8 mouse cellular contexts compared by ENCODE assay signal in genomic region chrX:95443390-95443789, GRCm38 (mm10). TPM values are rescaled to one million over a fixed set of nuclear protein-coding genes. Genes with fewer than 3 reads are reported as not detected.
DNase-seq lines count a peak whose midpoint lies in the region; ATAC-seq and TF ChIP-seq lines count a peak whose summit lies in the region.

No protein-coding gene starts in this region.

- no peak for TF ChIP-seq POLR2A in CH12.LX (IDR thresholded peaks at IDR 0.05; ENCODE audit: low read depth, low read length)
- TF ChIP-seq POLR2A in embryonic fibroblast, embryonic 13.5 days (IDR thresholded peaks at IDR 0.05; ENCODE audit: low read depth, low read length) = no peak

- no peaks in the 10 kb centered on the region for H3K9me3 ChIP-seq in CH12.LX (replicated peaks; ENCODE audit: low read length)
- no peaks in the 10 kb centered on the region for H3K9me3 ChIP-seq in hindbrain, postnatal 0 days (ENCODE audit: low read length)
- no peaks in the 10 kb centered on the region for H3K9me3 ChIP-seq in neural tube, embryonic 11.5 days (ENCODE audit: control insufficient read depth, low read length)

- H3K79me2 ChIP-seq in CH12.LX (replicated peaks; ENCODE audit: control insufficient read depth, extremely low read depth, insufficient read depth, poor library complexity, severe bottlenecking) = no peaks in the 10 kb centered on the region

- ATAC-seq in hindbrain, postnatal 0 days = no peak
- ATAC-seq in neural tube, embryonic 11.5 days (ENCODE audit: insufficient read depth, low FRiP score, low TSS enrichment) = 0 out of 2 replicates have a peak, but pooled peaks have one; percentile 2

- H3K4me2 ChIP-seq in CH12.LX (ENCODE audit: insufficient read depth, low read depth, poor library complexity, severe bottlenecking) = peak overlapping the region; percentile 45; the same call in 1 of the 2 replicates
- H3K4me2 ChIP-seq in hindbrain, postnatal 0 days (ENCODE audit: low read depth, low read length) = peak overlapping the region; percentile 63
- H3K4me2 ChIP-seq in neural tube, embryonic 11.5 days (ENCODE audit: low read depth) = peak overlapping the region; percentile 48

- TF ChIP-seq RAD21 in CH12.LX (IDR thresholded peaks at IDR 0.05; ENCODE audit: low read depth, low read length) = no peak

- peak overlapping the region in 2 of 3 experiments; percentile 67 to 91 for H3K4me3 ChIP-seq in CH12.LX (replicated peaks in 1 of 3; ENCODE audit: low read depth in 2 of 3, low read length in 2 of 3, poor library complexity in 1 of 3)
- peak overlapping the region; percentile 81 for H3K4me3 ChIP-seq in embryonic fibroblast, embryonic 13.5 days (ENCODE audit: insufficient read depth, low read length)
- H3K4me3 ChIP-seq in hindbrain, postnatal 0 days (ENCODE audit: low read length) = peak overlapping the region; percentile 52
- H3K4me3 ChIP-seq in neural tube, embryonic 11.5 days (ENCODE audit: low read depth, low read length) = peak overlapping the region; percentile 54

- DNase-seq in cerebellum, adult 11-12 months = peak; percentile 27
- no peak for DNase-seq in cerebellum, postnatal 4 days (ENCODE audit: low spot score in 2 of 2)
- DNase-seq in CH12.LX (ENCODE audit: extremely low read depth) = no peak
- DNase-seq in hindbrain, postnatal 0 days (ENCODE audit: low spot score) = peak; percentile 17
- DNase-seq in neural tube, embryonic 11.5 days (ENCODE audit: low spot score) = peak; percentile 26
- no peak for DNase-seq in gastrocnemius, postnatal 10 days
- no peak for DNase-seq in frontal cortex, postnatal 36 days (ENCODE audit: low spot score in 2 of 2)

- peaks cover 0 to 2% of the 10 kb centered on the region in 2 experiments for H3K36me3 ChIP-seq in CH12.LX (replicated peaks in 1 of 2; ENCODE audit: control insufficient read depth in 1 of 2, insufficient read depth in 1 of 2, low read length in 1 of 2)
- no peaks in the 10 kb centered on the region for H3K36me3 ChIP-seq in hindbrain, postnatal 0 days (ENCODE audit: insufficient read depth, low read length)
- H3K36me3 ChIP-seq in neural tube, embryonic 11.5 days (ENCODE audit: control insufficient read depth, insufficient read depth, low read length) = no peaks in the 10 kb centered on the region

- in situ Hi-C loops in CH12.LX (cut with MboI; ENCODE audit: low pct_ligation_motif_present, low pct_unique_long_range_greater_than_20kb, low sequenced_read_pairs) = no loop called here

- H3K27me3 ChIP-seq in CH12.LX (replicated peaks) = no peaks in the 10 kb centered on the region
- H3K27me3 ChIP-seq in hindbrain, postnatal 0 days (ENCODE audit: insufficient read depth, low read length) = no peaks in the 10 kb centered on the region
- no peaks in the 10 kb centered on the region for H3K27me3 ChIP-seq in neural tube, embryonic 11.5 days (ENCODE audit: control insufficient read depth, insufficient read depth, low read length)

- TF ChIP-seq CTCF in CH12.LX (conservative IDR thresholded peaks at IDR 0.05 in 1 of 2, IDR thresholded peaks at IDR 0.05 in 1 of 2; ENCODE audit: low read depth in 2 of 2, low read length in 2 of 2) = no peak
- TF ChIP-seq CTCF in embryonic fibroblast, embryonic 13.5 days (IDR thresholded peaks at IDR 0.05; ENCODE audit: borderline replicate concordance, insufficient read depth, low read length) = no peak
- TF ChIP-seq CTCF in hindbrain, postnatal 0 days (IDR thresholded peaks at IDR 0.05; ENCODE audit: low read depth) = no peak

- WGBS in hindbrain, postnatal 0 days = 35% methylated on average over 12 of the region's 12 CpGs
- 30% methylated on average over 12 of the region's 12 CpGs for WGBS in neural tube, embryonic 11.5 days

- H3K4me1 ChIP-seq in CH12.LX (ENCODE audit: control insufficient read depth in 1 of 2, insufficient read depth in 2 of 2) = peaks cover 4% of the 10 kb centered on the region in 2 experiments
- H3K4me1 ChIP-seq in embryonic fibroblast, embryonic 13.5 days (ENCODE audit: control insufficient read depth, insufficient read depth, low read length) = 0 out of 2 replicates have a peak, but pooled peaks cover 2% of the 10 kb centered on the region
- peaks cover 3% of the 10 kb centered on the region; the same call in 1 of the 2 replicates for H3K4me1 ChIP-seq in hindbrain, postnatal 0 days (ENCODE audit: insufficient read depth, low read length)
- H3K4me1 ChIP-seq in neural tube, embryonic 11.5 days (ENCODE audit: control insufficient read depth, insufficient read depth, low read length) = no peaks in the 10 kb centered on the region

- no peak overlapping the region for H3K27ac ChIP-seq in CH12.LX (ENCODE audit: insufficient read depth, low read depth)
- H3K27ac ChIP-seq in embryonic fibroblast, embryonic 13.5 days (ENCODE audit: insufficient read depth, low read length) = peak overlapping the region; percentile 77
- H3K27ac ChIP-seq in hindbrain, postnatal 0 days = peak overlapping the region; percentile 79; the same call in 1 of the 2 replicates
- no peak overlapping the region for H3K27ac ChIP-seq in neural tube, embryonic 11.5 days (ENCODE audit: low read depth, low read length)

- dilution Hi-C loops in CH12.LX (cut with MboI; ENCODE audit: extremely low pct_ligation_motif_present, extremely low pct_unique_long_range_greater_than_20kb, low sequenced_read_pairs) = no loop called here

- peak overlapping the region; percentile 49 for H3K9ac ChIP-seq in CH12.LX (ENCODE audit: insufficient read depth, low read depth)
- H3K9ac ChIP-seq in hindbrain, postnatal 0 days (replicated peaks; ENCODE audit: low read length) = peak overlapping the region; percentile 53
- H3K9ac ChIP-seq in neural tube, embryonic 11.5 days (ENCODE audit: low read length) = peak overlapping the region; percentile 61

- TF ChIP-seq EP300 in CH12.LX (IDR thresholded peaks at IDR 0.05; ENCODE audit: low read length) = no peak

TF ChIP-seq in CH12.LX, 34 proteins besides CTCF, POLR2A, EP300 and RAD21:
- TF ChIP-seq MEF2A (IDR thresholded peaks at IDR 0.05; ENCODE audit: borderline replicate concordance, low read depth, low read length) (no peak), NELFE (IDR thresholded peaks at IDR 0.05; ENCODE audit: low read depth, low read length) (no peak), POLR2AphosphoS2 (IDR thresholded peaks at IDR 0.05; ENCODE audit: low read depth, low read length) (no peak), JUND (conservative IDR thresholded peaks at IDR 0.05; ENCODE audit: low read depth, low read length) (no peak), NRF1 (IDR thresholded peaks at IDR 0.05; ENCODE audit: low read depth, low read length) (no peak), CHD1 (IDR thresholded peaks at IDR 0.05; ENCODE audit: low read depth, low read length) (no peak), BHLHE40 (IDR thresholded peaks at IDR 0.05; ENCODE audit: low read depth, low read length) (no peak), JUN (IDR thresholded peaks at IDR 0.05; ENCODE audit: insufficient read depth, low read depth, low read length) (no peak), IRF4 (IDR thresholded peaks at IDR 0.05; ENCODE audit: low read depth, low read length) (no peak), TCF12 (IDR thresholded peaks at IDR 0.05; ENCODE audit: low read depth, low read length) (no peak), MAX (IDR thresholded peaks at IDR 0.05; ENCODE audit: low read length) (no peak), CHD2 (IDR thresholded peaks at IDR 0.05; ENCODE audit: low read length) (no peak), MAFK (IDR thresholded peaks at IDR 0.05; ENCODE audit: insufficient replicate concordance, low read length) (no peak), SMC3 (IDR thresholded peaks at IDR 0.05; ENCODE audit: low read depth, low read length) (no peak), E2F4 (IDR thresholded peaks at IDR 0.05; ENCODE audit: insufficient replicate concordance, low read depth, low read length) (no peak), MXI1 (IDR thresholded peaks at IDR 0.05; ENCODE audit: low read depth, low read length) (no peak), USF2 (conservative IDR thresholded peaks at IDR 0.05; ENCODE audit: low read depth, low read length) (no peak), KAT2A (IDR thresholded peaks at IDR 0.05; ENCODE audit: insufficient replicate concordance, low read length) (no peak)

RNA-seq across cellular contexts. Expression of gene Amer1, which starts 1.3 kb away (rescaled TPM):
- total RNA-seq in CH12.LX (2012; rRNA removed) = 1.8 and 2.1 TPM in 2 replicates
- total RNA-seq in CH12.LX (2014; rRNA removed) = 1.2 and 1.7 TPM in 2 replicates
- polyA plus RNA-seq in CH12.LX (2012; ENCODE audit: insufficient read length, low read depth) = 2.1 and 2.5 TPM in 2 replicates
- 7.8 and 12.7 TPM in 2 replicates for polyA plus RNA-seq in embryonic fibroblast, embryonic 13.5 days (2011; ENCODE audit: insufficient read length, low read depth, missing spikeins)
- 18.3 and 19.0 TPM in 2 replicates for total RNA-seq in hindbrain, postnatal 0 days (2014; rRNA removed)
- polyA plus RNA-seq in hindbrain, postnatal 0 days (2015; fragmentation: Nextera tagmentation; extraction: Ambion mirVana) = 12.5 and 13.0 TPM in 2 replicates
- 9.4 and 10.0 TPM in 2 replicates for polyA plus RNA-seq in neural tube, embryonic 11.5 days (2014; fragmentation: Nextera tagmentation; extraction: Ambion mirVana)
- total RNA-seq in gastrocnemius, postnatal 10 days (2021) = 10 to 100 TPM in 1 of 2 experiments, 1 to 10 TPM in 1; 9.9 to 12.2 TPM

Comparison
In these comparisons a context has a peak if more than half of its experiments do, and no peak if none do; other contexts are left out.
1. DNase-seq: peak in cerebellum, adult 11-12 months (single experiment), hindbrain, postnatal 0 days (single experiment) and neural tube, embryonic 11.5 days (single experiment); none in cerebellum, postnatal 4 days (0 of 2), CH12.LX (single experiment), gastrocnemius, postnatal 10 days (single experiment) and frontal cortex, postnatal 36 days (0 of 2).
2. H3K27ac ChIP-seq: peak in embryonic fibroblast, embryonic 13.5 days (single experiment) and hindbrain, postnatal 0 days (single experiment); none in CH12.LX (single experiment) and neural tube, embryonic 11.5 days (single experiment).
3. Peak in every context shown above with its lines, with median percentiles within 50 percentile points of each other: H3K4me2 ChIP-seq, H3K4me3 ChIP-seq and H3K9ac ChIP-seq.